Mouse (Mus musculus) MEL (cell line): ENCODE measurements at regions not wholly inside any gene's neighbourhood (a gene's known extent, or its start where the extent isn't known, plus 50 kb on each side); places are given as distances from the start of the nearest gene placed in this dataset.

Experiments
- DNase-seq: peaks from one replicate; pipeline ENCODE4 v3.0.0; 2011; ENCODE audit warnings: low read depth, low spot score
- H3K27ac ChIP-seq: 2 replicates; pipeline ENCODE4 v1.5.1; 2012; ENCODE audit warnings: low read depth, mild to moderate bottlenecking, control low read depth, low read length, moderate library complexity; ENCODE audit not compliant: control insufficient read depth
- H3K27me3 ChIP-seq, 2 experiments: fragments of 150-350 bp in 1 of 2; sonication (generic) in 1 of 2; 2 replicates each; pipeline ENCODE4 v1.6.1; 2012; ENCODE audit warnings: low read length in 2 of 2, mild to moderate bottlenecking in 2 of 2, improper control_type of control experiment in 1 of 2, moderate library complexity in 1 of 2; ENCODE audit not compliant: insufficient read depth in 2 of 2, control insufficient read depth in 1 of 2
- H3K36me3 ChIP-seq, 2 experiments: 2 replicates each; pipeline ENCODE4 v1.6.1; 2012 to 2014; ENCODE audit warnings: low read length in 2 of 2, improper control_type of control experiment in 1 of 2, inconsistent platforms in 1 of 2, mild to moderate bottlenecking in 1 of 2; ENCODE audit not compliant: insufficient read depth in 2 of 2, control insufficient read depth in 1 of 2
- H3K4me1 ChIP-seq, 2 experiments: fragments of 150-350 bp in 1 of 2; sonication (generic) in 1 of 2; 2 replicates each; pipeline ENCODE4 v1.6.1; 2012; ENCODE audit warnings: low read length in 2 of 2, improper control_type of control experiment in 1 of 2, mild to moderate bottlenecking in 1 of 2; ENCODE audit not compliant: insufficient read depth in 2 of 2, control insufficient read depth in 1 of 2
- H3K4me3 ChIP-seq, 2 experiments: fragments of 150-350 bp in 1 of 2; sonication (generic) in 1 of 2; 2 replicates each; pipeline ENCODE4 v1.5.1; 2012; ENCODE audit warnings: low read depth in 2 of 2, low read length in 2 of 2, mild to moderate bottlenecking in 2 of 2, moderate library complexity in 2 of 2, control low read depth in 1 of 2, improper control_type of control experiment in 1 of 2; ENCODE audit not compliant: control insufficient read depth in 1 of 2, insufficient read depth in 1 of 2
- H3K79me2 ChIP-seq: 2 replicates; pipeline ENCODE4 v1.6.1; 2012; ENCODE audit warnings: mild to moderate bottlenecking, low read length, moderate library complexity; ENCODE audit not compliant: control insufficient read depth, poor library complexity, insufficient read depth
- H3K9ac ChIP-seq: 2 replicates; pipeline ENCODE4 v1.6.1; 2012; ENCODE audit warnings: low read depth, mild to moderate bottlenecking, control low read depth, low read length, moderate library complexity; ENCODE audit not compliant: control insufficient read depth, poor library complexity, severe bottlenecking
- H3K9me3 ChIP-seq: fragments of 150-350 bp; sonication (generic); replicated peaks from 2 replicates; pipeline ENCODE4 v1.6.1; 2012; ENCODE audit warnings: mild to moderate bottlenecking, low read length, improper control_type of control experiment, moderate library complexity; ENCODE audit not compliant: insufficient read depth
- BHLHE40 ChIP-seq: IDR thresholded peaks from 2 replicates; pipeline ENCODE4 v1.6.1; 2012; ENCODE audit warnings: low read depth, mild to moderate bottlenecking, inconsistent platforms, low read length, improper control_type of control experiment, borderline replicate concordance
- CHD1 ChIP-seq: IDR thresholded peaks from 2 replicates; pipeline ENCODE4 v1.6.1; 2012; ENCODE audit warnings: low read depth, mild to moderate bottlenecking, inconsistent platforms, low read length, improper control_type of control experiment
- E2F4 ChIP-seq: IDR thresholded peaks from 2 replicates; pipeline ENCODE4 v1.6.1; 2011; ENCODE audit warnings: low read depth, low read length, improper control_type of control experiment, borderline replicate concordance
- ELF1 ChIP-seq: IDR thresholded peaks from 2 replicates; pipeline ENCODE4 v1.6.1; 2014; ENCODE audit warnings: low read depth, mild to moderate bottlenecking, inconsistent platforms, low read length, improper control_type of control experiment, moderate library complexity
- HCFC1 ChIP-seq: IDR thresholded peaks from 2 replicates; pipeline ENCODE4 v1.6.1; 2012; ENCODE audit warnings: low read depth, mild to moderate bottlenecking, inconsistent platforms, low read length, improper control_type of control experiment, moderate library complexity
- KAT2A ChIP-seq: conservative IDR thresholded peaks from 2 replicates; pipeline ENCODE4 v1.6.1; 2012; ENCODE audit warnings: low read depth, low read length, improper control_type of control experiment, inconsistent platforms
- MAFK ChIP-seq: IDR thresholded peaks from 2 replicates; pipeline ENCODE4 v1.6.1; 2011; ENCODE audit warnings: low read depth, mild to moderate bottlenecking, low read length, improper control_type of control experiment, borderline replicate concordance
- MAZ ChIP-seq: IDR thresholded peaks from 2 replicates; pipeline ENCODE4 v1.6.1; 2012; ENCODE audit warnings: low read depth, mild to moderate bottlenecking, inconsistent platforms, low read length, improper control_type of control experiment
- MEF2A ChIP-seq: IDR thresholded peaks from 2 replicates; pipeline ENCODE4 v1.6.1; 2014; ENCODE audit warnings: low read depth, mild to moderate bottlenecking, inconsistent platforms, low read length, improper control_type of control experiment; ENCODE audit not compliant: poor library complexity, insufficient replicate concordance, severe bottlenecking; ENCODE audit errors: extremely low read depth
- MXI1 ChIP-seq: IDR thresholded peaks from 2 replicates; pipeline ENCODE4 v1.6.1; 2011; ENCODE audit warnings: mild to moderate bottlenecking, low read depth, low read length, improper control_type of control experiment
- MYC ChIP-seq: IDR thresholded peaks from 2 replicates; pipeline ENCODE4 v1.6.1; 2011; ENCODE audit warnings: low read depth, mild to moderate bottlenecking, low read length, improper control_type of control experiment, moderate library complexity
- NELFE ChIP-seq: IDR thresholded peaks from 2 replicates; pipeline ENCODE4 v1.6.1; 2011; ENCODE audit warnings: low read depth, low read length, improper control_type of control experiment
- NRF1 ChIP-seq: IDR thresholded peaks from 2 replicates; pipeline ENCODE4 v1.6.1; 2014; ENCODE audit warnings: low read depth, mild to moderate bottlenecking, inconsistent platforms, low read length, improper control_type of control experiment, moderate library complexity; ENCODE audit not compliant: poor library complexity, insufficient read depth, severe bottlenecking
- POLR2A ChIP-seq, 2 experiments: IDR thresholded peaks; 2 replicates each; pipeline ENCODE4 v1.6.1; 2011 to 2012; ENCODE audit warnings: low read length in 2 of 2, mild to moderate bottlenecking in 2 of 2, control low read depth in 1 of 2, improper control_type of control experiment in 1 of 2, low read depth in 1 of 2, moderate library complexity in 1 of 2; ENCODE audit not compliant: control insufficient read depth in 1 of 2, insufficient read depth in 1 of 2, poor library complexity in 1 of 2
- POLR2AphosphoS2 ChIP-seq: IDR thresholded peaks from 2 replicates; pipeline ENCODE4 v1.6.1; 2011; ENCODE audit warnings: low read length, improper control_type of control experiment
- POLR2AphosphoS5 ChIP-seq: IDR thresholded peaks from 2 replicates; pipeline ENCODE4 v1.6.1; 2012; ENCODE audit warnings: low read depth, borderline replicate concordance, mild to moderate bottlenecking, inconsistent platforms, low read length, moderate library complexity, mixed read lengths
- RAD21 ChIP-seq: IDR thresholded peaks from 2 replicates; pipeline ENCODE4 v1.6.1; 2011; ENCODE audit warnings: mild to moderate bottlenecking, low read depth, low read length, improper control_type of control experiment
- SIN3A ChIP-seq: IDR thresholded peaks from 2 replicates; pipeline ENCODE4 v1.6.1; 2012; ENCODE audit warnings: low read length, improper control_type of control experiment, inconsistent platforms
- SMC3 ChIP-seq: IDR thresholded peaks from 2 replicates; pipeline ENCODE4 v1.6.1; 2011; ENCODE audit warnings: low read depth, low read length, improper control_type of control experiment
- TAL1 ChIP-seq: IDR thresholded peaks from 2 replicates; pipeline ENCODE4 v1.6.1; 2012; ENCODE audit warnings: mild to moderate bottlenecking, inconsistent platforms, low read length, moderate library complexity, mixed read lengths
- TCF12 ChIP-seq: IDR thresholded peaks from 2 replicates; pipeline ENCODE4 v1.6.1; 2014; ENCODE audit warnings: low read depth, mild to moderate bottlenecking, inconsistent platforms, low read length, improper control_type of control experiment, moderate library complexity
- USF2 ChIP-seq, 2 experiments: IDR thresholded peaks; 2 replicates each; pipeline ENCODE4 v1.6.1; 2011 to 2012; ENCODE audit warnings: improper control_type of control experiment in 2 of 2, low read length in 2 of 2, borderline replicate concordance in 1 of 2, inconsistent platforms in 1 of 2, low read depth in 1 of 2, mild to moderate bottlenecking in 1 of 2; ENCODE audit not compliant: insufficient read depth in 1 of 2
- ZKSCAN1 ChIP-seq: IDR thresholded peaks from 2 replicates; pipeline ENCODE4 v1.6.1; 2012; ENCODE audit warnings: low read depth, mild to moderate bottlenecking, inconsistent platforms, low read length, improper control_type of control experiment, moderate library complexity
- ZMIZ1 ChIP-seq: IDR thresholded peaks from 2 replicates; pipeline ENCODE4 v1.6.1; 2012; ENCODE audit warnings: low read depth, mild to moderate bottlenecking, inconsistent platforms, low read length, improper control_type of control experiment, moderate library complexity
- ZNF384 ChIP-seq: IDR thresholded peaks from 2 replicates; pipeline ENCODE4 v1.6.1; 2012; ENCODE audit warnings: low read depth, mild to moderate bottlenecking, inconsistent platforms, low read length, improper control_type of control experiment

DNA sequence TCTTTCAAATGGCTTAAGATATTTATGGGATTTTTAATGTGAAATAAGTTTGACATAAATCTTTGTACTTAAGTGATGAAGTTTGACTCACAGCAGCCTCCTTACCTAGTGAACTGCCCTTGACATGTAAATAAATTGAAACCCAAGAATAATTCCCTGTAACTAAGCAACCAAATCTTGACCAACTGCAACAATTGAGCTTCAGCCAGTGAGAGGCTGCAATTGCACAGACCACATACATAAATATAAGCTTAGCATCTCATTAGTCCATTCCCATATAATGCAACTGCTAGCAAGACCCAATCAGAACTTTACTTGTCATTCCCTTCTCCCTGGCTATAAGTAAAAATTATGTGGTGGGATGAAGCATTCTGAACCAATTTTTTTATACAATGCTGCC lies 1473.5 kb upstream of the B3galt2 start:
- TF ChIP-seq MXI1: no peak
- TF ChIP-seq HCFC1: no peak
- TF ChIP-seq RAD21: no peak
- no peak for TF ChIP-seq TCF12
- no peak for TF ChIP-seq E2F4
- TF ChIP-seq MAZ: no peak
- no peak for TF ChIP-seq BHLHE40
- TF ChIP-seq USF2 (IDR thresholded peaks at IDR 0.05; ENCODE audit: borderline replicate concordance in 1 of 2, insufficient read depth in 1 of 2, low read depth in 1 of 2, low read length in 2 of 2): no peak
- no peak for TF ChIP-seq MEF2A
- TF ChIP-seq TAL1: no peak
- no peak for TF ChIP-seq KAT2A
- no peak for TF ChIP-seq CHD1
- TF ChIP-seq MAFK: no peak
- no peak for TF ChIP-seq POLR2A (IDR thresholded peaks at IDR 0.05; ENCODE audit: control insufficient read depth in 1 of 2, insufficient read depth in 1 of 2, low read depth in 1 of 2, low read length in 2 of 2, poor library complexity in 1 of 2)
- TF ChIP-seq POLR2AphosphoS5: no peak
- TF ChIP-seq MYC: no peak
- TF ChIP-seq ZNF384: no peak
- TF ChIP-seq NELFE: no peak
- no peak for TF ChIP-seq ELF1
- Histone ChIP-seq H3K4me3 (no peak overlapping the region), H3K9me3 (no peaks in the 10 kb centered on the region), H3K27me3 (no peaks in the 10 kb centered on the region), H3K9ac (no peak overlapping the region), H3K79me2 (no peaks in the 10 kb centered on the region), H3K36me3 (no peaks in the 10 kb centered on the region), H3K27ac (no peak overlapping the region), H3K4me1 (no peaks in the 10 kb centered on the region)
- no peak for DNase-seq

DNA sequence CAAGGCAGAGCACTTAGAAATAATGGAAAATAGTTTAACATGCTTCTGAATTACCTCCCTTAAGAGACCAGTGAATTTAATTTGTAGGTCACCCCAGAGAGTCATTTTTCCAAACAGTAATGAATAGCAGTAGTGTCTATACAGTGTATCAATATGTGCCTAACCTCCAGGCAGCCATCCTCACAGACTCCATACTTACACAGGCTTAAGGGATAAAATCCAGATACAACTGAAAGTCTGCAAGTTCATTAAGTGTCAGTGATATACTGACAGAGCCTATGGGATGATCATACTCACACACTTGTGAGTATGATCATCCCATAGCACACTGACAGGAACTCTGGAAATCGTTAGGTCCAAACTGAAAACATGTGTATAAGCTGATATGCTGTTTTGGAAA lies 1469.3 kb upstream of the B3galt2 start:
- Histone ChIP-seq H3K4me3 (no peak overlapping the region), H3K27ac (no peak overlapping the region), H3K36me3 (no peaks in the 10 kb centered on the region), H3K4me1 (no peaks in the 10 kb centered on the region), H3K27me3 (no peaks in the 10 kb centered on the region), H3K79me2 (no peaks in the 10 kb centered on the region), H3K9ac (no peak overlapping the region), H3K9me3 (no peaks in the 10 kb centered on the region)
- no peak for DNase-seq
- TF ChIP-seq USF2 (IDR thresholded peaks at IDR 0.05; ENCODE audit: borderline replicate concordance in 1 of 2, insufficient read depth in 1 of 2, low read depth in 1 of 2, low read length in 2 of 2): no peak
- no peak for TF ChIP-seq HCFC1
- TF ChIP-seq POLR2A (IDR thresholded peaks at IDR 0.05; ENCODE audit: control insufficient read depth in 1 of 2, insufficient read depth in 1 of 2, low read depth in 1 of 2, low read length in 2 of 2, poor library complexity in 1 of 2): no peak
- no peak for TF ChIP-seq E2F4
- no peak for TF ChIP-seq ZKSCAN1
- TF ChIP-seq KAT2A: no peak
- no peak for TF ChIP-seq ZMIZ1
- no peak for TF ChIP-seq SMC3
- TF ChIP-seq POLR2AphosphoS5: no peak
- no peak for TF ChIP-seq MXI1
- TF ChIP-seq CHD1: no peak
- no peak for TF ChIP-seq POLR2AphosphoS2
- no peak for TF ChIP-seq SIN3A
- no peak for TF ChIP-seq BHLHE40
- TF ChIP-seq MAZ: no peak
- no peak for TF ChIP-seq NRF1
